Mouse (Mus musculus) neural tube, embryonic 13.5 days (tissue): ENCODE data around the gene Csf2rb2. TPM values are rescaled to one million over a fixed set of nuclear protein-coding genes. Genes with fewer than 3 reads are reported as not detected.
"Not testable (repeated sequence)": the region's sequence is repeated elsewhere in the genome, so short reads cannot be mapped to it uniquely, and the experiment has no call there.

ENCODE experiments used
- ATAC-seq: fragments of 200-750 bp; cut with Nextera tagmentation; 2 replicates; pipeline ENCODE4 v1.8.0; 2017; ENCODE audit warnings: low read depth, mild to moderate bottlenecking, moderate TSS enrichment, moderate library complexity
- H3K27ac ChIP-seq: fragments of 300-500 bp; sonication (generic); replicated peaks from 2 replicates; pipeline ENCODE4 v1.5.1; 2015; ENCODE audit warnings: moderate library complexity, mild to moderate bottlenecking, inconsistent platforms
- H3K27me3 ChIP-seq: fragments of 300-500 bp; sonication (generic); 2 replicates; pipeline ENCODE4 v1.6.1; 2015; ENCODE audit warnings: mild to moderate bottlenecking, inconsistent platforms
- H3K36me3 ChIP-seq: fragments of 300-500 bp; sonication (generic); 2 replicates; pipeline ENCODE4 v1.6.1; 2015; ENCODE audit warnings: mild to moderate bottlenecking, inconsistent platforms
- H3K4me1 ChIP-seq: fragments of 300-500 bp; sonication (generic); replicated peaks from 2 replicates; pipeline ENCODE4 v1.6.1; 2015; ENCODE audit warnings: inconsistent platforms
- H3K4me2 ChIP-seq: fragments of 300-500 bp; sonication (generic); 2 replicates; pipeline ENCODE4 v1.6.1; 2015; ENCODE audit warnings: inconsistent platforms, mild to moderate bottlenecking, moderate library complexity
- H3K4me3 ChIP-seq: fragments of 300-500 bp; sonication (generic); 2 replicates; pipeline ENCODE4 v1.5.1; 2015; ENCODE audit warnings: mild to moderate bottlenecking, inconsistent platforms
- H3K9ac ChIP-seq: fragments of 300-500 bp; sonication (generic); 2 replicates; pipeline ENCODE4 v1.6.1; 2015; ENCODE audit warnings: moderate library complexity, mild to moderate bottlenecking, inconsistent platforms
- H3K9me3 ChIP-seq: fragments of 300-500 bp; sonication (generic); 2 replicates; pipeline ENCODE4 v1.6.1; 2016; ENCODE audit warnings: inconsistent platforms
- WGBS: fragments of 180-500 bp; shearing (Covaris S2); methylation state at CpG from one replicate; pipeline ENCODE4 v1.1.7; 2015; 5-methylcytosine and 5-hydroxymethylcytosine counted together
- polyA plus RNA-seq: library from polyadenylated mRNA; unstranded; fragments of >200 nt; fragmentation: Nextera tagmentation; extraction: Ambion mirVana; gene quantifications from 2 replicates; pipeline ENCODE4 v1.2.1, GENCODE M21; 2015

The Csf2rb2 gene
- polyA plus RNA-seq, 1 experiment from 2014 or later: 0.13 TPM

- H3K4me2 ChIP-seq: no peak overlapping the region
- no peaks in the 10 kb centered on the region for H3K27me3 ChIP-seq
- H3K9me3 ChIP-seq: no peaks in the 10 kb centered on the region
- WGBS: 65% methylated on average over 3 of the region's 3 CpGs
- H3K4me3 ChIP-seq: no peak overlapping the region
- H3K9ac ChIP-seq: no peak overlapping the region
- H3K36me3 ChIP-seq: no peaks in the 10 kb centered on the region
- no peak overlapping the region for H3K27ac ChIP-seq
- no peaks in the 10 kb centered on the region for H3K4me1 ChIP-seq
- ATAC-seq: no peak
Measured at GRCm38 (mm10) chr15:78328520-78329097, 23.1 kb upstream of the Csf2rb2 start.

DNA sequence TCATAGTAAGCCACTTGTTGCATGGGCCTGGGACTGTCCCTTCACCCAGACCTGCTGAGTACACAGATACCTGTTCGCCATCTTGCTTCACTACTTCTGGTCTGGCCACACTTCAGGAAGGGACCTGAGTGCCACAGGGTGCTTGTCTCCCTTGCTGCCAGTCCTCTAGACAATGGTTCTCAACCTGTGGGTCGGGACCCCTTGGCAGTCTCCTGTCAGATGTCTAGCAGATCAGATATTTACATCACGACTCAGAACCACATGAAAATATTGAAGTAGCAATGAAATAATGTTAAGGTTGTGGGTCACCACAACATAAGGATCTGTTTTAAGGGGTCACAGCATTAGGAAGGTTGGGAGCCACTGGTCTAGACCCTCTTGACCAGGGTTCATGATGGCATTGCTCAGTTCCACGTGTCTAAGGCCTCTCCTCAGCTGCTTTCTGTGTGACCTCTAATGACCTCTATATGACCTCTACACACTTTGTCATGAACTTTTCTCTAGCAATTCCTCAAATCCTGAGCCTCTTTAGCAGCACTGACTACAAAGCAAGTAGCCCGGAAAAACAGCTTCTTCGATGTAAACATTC, 22.3 kb upstream of the Csf2rb2 start:
- H3K27me3 ChIP-seq, H3K9ac ChIP-seq, H3K4me3 ChIP-seq, H3K36me3 ChIP-seq, H3K4me2 ChIP-seq, H3K27ac ChIP-seq, ATAC-seq, H3K4me1 ChIP-seq, H3K9me3 ChIP-seq: not testable (repeated sequence)
- WGBS: 80% methylated on average over 6 of the region's 6 CpGs

DNA sequence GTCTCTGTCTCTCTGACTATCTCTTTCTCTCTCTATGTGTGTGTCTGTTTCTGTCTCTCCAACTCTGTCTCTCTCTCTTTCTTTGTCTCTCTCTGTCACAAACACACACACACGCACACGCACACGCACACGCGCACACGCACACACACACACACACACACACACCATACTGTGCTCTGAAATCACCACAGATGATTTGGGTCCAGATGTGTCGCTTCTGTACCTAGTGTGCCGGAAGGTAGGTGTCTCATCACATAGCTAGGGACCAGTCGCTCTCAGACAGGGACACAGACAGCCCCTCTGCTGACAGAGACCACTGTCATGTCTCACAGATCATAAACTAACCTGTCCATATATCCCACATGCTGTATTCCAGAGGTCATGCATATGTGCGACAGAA, 21.2 kb upstream of the Csf2rb2 start:
- WGBS: 91% methylated on average over 10 of the region's 10 CpGs
- no peak for ATAC-seq
- H3K4me2 ChIP-seq: no peak overlapping the region
- no peaks in the 10 kb centered on the region for H3K36me3 ChIP-seq
- no peaks in the 10 kb centered on the region for H3K4me1 ChIP-seq
- H3K27ac ChIP-seq: no peak overlapping the region
- no peaks in the 10 kb centered on the region for H3K27me3 ChIP-seq
- H3K4me3 ChIP-seq: no peak overlapping the region
- H3K9me3 ChIP-seq: no peaks in the 10 kb centered on the region
- H3K9ac ChIP-seq: no peak overlapping the region

DNA sequence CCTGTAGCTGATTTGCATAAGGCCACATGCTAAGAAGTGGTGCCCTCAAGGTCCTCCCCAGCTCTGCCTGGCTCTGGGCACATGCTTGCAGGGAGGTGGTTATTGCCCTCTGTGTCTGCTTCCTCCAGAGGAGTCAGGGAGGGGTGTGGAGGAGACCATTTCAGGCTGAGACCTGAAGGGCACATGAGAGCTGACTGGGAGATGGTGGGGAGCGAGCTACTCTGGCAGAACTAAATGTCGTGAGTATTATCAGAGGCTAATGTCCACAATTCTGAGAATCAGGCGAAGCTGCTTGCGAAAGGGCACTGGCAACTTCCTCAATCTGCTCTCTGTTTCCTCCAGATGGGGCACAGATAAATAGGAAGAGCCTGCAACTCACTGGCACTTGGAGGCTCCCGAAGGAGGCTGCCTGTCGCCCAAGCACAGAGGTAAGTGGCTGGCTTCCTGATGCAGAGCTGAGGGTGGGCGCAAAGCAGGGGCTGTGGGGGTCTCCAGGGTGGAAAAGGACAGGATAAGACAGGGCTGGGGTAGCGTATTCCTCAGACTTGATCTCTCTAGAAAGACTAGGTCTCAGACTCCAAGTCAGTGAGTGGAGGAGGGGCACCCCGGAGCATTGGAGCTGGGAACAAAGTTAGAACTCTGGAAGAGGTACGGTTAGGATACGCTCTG, 20.3 kb upstream of the Csf2rb2 start, which contains the start of gene Csf2rb:
TSS of gene Csf2rb (plus strand) at position 82 of the 669 bp plus-strand sequence.
- no peak within 1 kb of the TSS for H3K4me2 ChIP-seq
- H3K4me3 ChIP-seq: no peak within 1 kb of the TSS
- no peaks in the 10 kb centered on the region for H3K27me3 ChIP-seq
- 83% methylated on average over 11 of the region's 11 CpGs for WGBS
- H3K9me3 ChIP-seq: no peaks in the 10 kb centered on the region
- no peak within 1 kb of the TSS for H3K27ac ChIP-seq
- ATAC-seq: no peak
- H3K9ac ChIP-seq: no peak within 1 kb of the TSS
- no peaks in the 10 kb centered on the region for H3K4me1 ChIP-seq
- H3K36me3 ChIP-seq: no peaks in the 10 kb centered on the region

GRCm38 (mm10) chr15:78324294-78324693, 18.8 kb upstream of the Csf2rb2 start:
- ATAC-seq: no peak
- 93% methylated on average over 2 of the region's 2 CpGs for WGBS
- no peak overlapping the region for H3K4me2 ChIP-seq
- H3K9me3 ChIP-seq: no peaks in the 10 kb centered on the region
- no peaks in the 10 kb centered on the region for H3K27me3 ChIP-seq
- no peaks in the 10 kb centered on the region for H3K36me3 ChIP-seq
- H3K4me1 ChIP-seq: no peaks in the 10 kb centered on the region
- H3K9ac ChIP-seq: no peak overlapping the region
- no peak overlapping the region for H3K4me3 ChIP-seq
- no peak overlapping the region for H3K27ac ChIP-seq

- Histone ChIP-seq H3K36me3 (no peaks in the 10 kb centered on the region), H3K4me1 (no peaks in the 10 kb centered on the region), H3K4me2 (no peak overlapping the region), H3K9ac (no peak overlapping the region), H3K9me3 (no peaks in the 10 kb centered on the region), H3K27ac (no peak overlapping the region), H3K27me3 (no peaks in the 10 kb centered on the region), H3K4me3 (no peak overlapping the region)
- ATAC-seq: no peak
- whole genome bisulfite sequencing: 59% methylated on average over 1 of the region's 1 CpGs
Measured at GRCm38 (mm10) chr15:78323366-78323765, 17.8 kb upstream of the Csf2rb2 start.

DNA sequence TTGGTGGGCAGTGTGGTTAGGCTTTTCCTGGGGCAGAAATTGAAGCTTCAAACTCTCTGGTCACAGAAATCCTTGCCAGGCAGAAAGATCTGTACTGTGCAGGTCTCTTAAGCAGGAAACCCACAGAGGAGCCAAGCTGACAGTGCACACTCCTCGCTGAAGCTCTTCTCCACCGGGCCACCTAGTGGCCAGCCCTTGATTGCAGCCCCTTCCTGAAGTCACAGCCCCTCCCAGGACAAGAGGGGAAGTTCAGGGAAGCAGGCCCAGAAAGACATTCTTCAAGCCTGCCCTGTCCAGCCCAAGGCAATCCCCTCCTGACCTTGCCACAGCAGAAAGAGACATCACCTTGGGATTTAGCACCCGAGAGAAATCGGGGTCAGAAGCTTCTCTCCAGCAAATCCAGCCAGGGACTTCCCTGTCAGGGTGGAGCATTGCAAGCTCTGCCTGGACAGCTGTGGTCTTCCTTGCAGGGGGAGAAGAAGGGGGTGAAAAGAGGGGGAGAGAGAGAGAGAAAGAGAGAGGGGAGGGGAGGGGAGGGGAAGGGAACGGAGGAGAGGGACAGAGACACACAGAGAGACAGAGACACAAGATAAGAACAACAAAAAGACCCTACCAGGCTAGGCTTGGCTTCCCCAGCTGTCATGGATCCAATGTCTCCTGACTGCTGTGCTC, 15.4 kb upstream of the Csf2rb2 start:
- Histone ChIP-seq H3K27me3 (no peaks in the 10 kb centered on the region), H3K4me1 (no peaks in the 10 kb centered on the region), H3K9me3 (no peaks in the 10 kb centered on the region), H3K9ac (no peak overlapping the region), H3K4me2 (no peak overlapping the region), H3K4me3 (no peak overlapping the region), H3K27ac (no peak overlapping the region), H3K36me3 (no peaks in the 10 kb centered on the region)
- ATAC-seq: 0 out of 2 replicates have a peak, but pooled peaks have one; percentile 32
- WGBS: 21% methylated on average over 5 of the region's 5 CpGs

DNA sequence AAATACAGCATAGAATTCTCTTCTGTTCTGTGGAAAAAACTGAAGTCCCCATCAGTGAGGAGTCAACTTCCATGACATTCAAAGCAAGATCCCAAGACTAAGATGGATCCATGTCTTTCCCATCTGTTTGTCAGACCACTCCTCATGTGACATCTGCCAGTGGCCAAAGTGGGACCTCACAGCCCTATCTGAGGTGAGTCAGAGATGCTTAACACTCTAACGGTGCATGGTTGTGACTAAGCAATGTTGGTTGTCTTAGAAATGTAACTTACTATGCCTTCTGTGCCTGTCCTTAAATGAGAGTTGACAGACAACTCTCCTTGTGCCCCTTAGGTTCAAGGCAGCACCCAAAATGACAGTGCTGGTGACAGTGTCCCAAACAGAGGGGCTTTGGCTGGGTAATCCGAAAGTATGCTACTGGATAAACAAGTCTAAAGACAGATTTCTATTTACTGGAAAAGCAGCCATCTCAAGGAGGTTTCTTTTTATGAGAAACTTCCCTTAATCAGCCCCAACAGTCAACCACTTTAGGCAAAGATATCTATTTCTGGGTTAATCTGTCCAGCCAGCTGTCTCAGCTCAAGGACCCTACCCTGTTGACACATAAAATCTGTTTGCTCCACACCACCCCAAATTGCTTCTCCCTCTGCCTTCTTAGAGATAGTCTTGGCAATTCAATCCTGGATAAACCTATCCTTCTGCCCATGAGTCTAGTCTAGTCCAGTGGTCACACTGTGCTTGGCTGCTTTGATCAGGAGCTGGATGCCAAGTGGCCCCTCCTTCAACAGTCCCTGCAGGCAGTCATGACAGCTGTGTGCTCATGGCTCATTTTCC, 13.0 kb upstream of the Csf2rb2 start:
- not testable (repeated sequence) for H3K9me3 ChIP-seq, H3K4me3 ChIP-seq, H3K27me3 ChIP-seq, H3K36me3 ChIP-seq, H3K4me1 ChIP-seq, H3K9ac ChIP-seq, H3K4me2 ChIP-seq, ATAC-seq, H3K27ac ChIP-seq
- 91% methylated on average over 2 of the region's 2 CpGs for WGBS

DNA sequence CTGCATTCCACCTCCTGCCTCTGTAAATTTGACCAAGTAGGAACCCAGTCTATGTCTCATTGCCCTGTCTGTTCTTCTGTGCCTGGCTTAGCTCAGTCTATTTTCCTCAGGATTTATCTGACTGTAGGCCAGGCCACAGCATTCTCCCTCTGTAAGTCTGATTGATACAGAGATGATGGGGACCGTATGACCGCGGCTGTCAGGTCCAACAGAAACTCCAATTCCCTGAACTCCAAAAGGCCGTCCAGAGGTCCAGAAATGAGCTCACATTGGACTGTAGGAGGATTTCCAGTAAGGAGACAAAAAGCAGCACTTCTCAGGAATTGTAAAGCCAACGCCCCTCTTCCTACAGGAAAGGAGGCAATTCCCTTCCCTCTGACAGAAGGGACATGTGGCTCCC, 8.1 kb upstream of the Csf2rb2 start:
- not testable (repeated sequence) for H3K4me3 ChIP-seq, H3K4me2 ChIP-seq, H3K27me3 ChIP-seq, H3K9me3 ChIP-seq, H3K36me3 ChIP-seq, H3K4me1 ChIP-seq, H3K27ac ChIP-seq, ATAC-seq, H3K9ac ChIP-seq
- 89% methylated on average over 5 of the region's 5 CpGs for WGBS

- not testable (repeated sequence) for H3K36me3 ChIP-seq, H3K27ac ChIP-seq, ATAC-seq, H3K4me2 ChIP-seq, H3K9me3 ChIP-seq, H3K4me1 ChIP-seq, H3K27me3 ChIP-seq, H3K4me3 ChIP-seq, H3K9ac ChIP-seq
- 83% methylated on average over 4 of the region's 4 CpGs for WGBS
Measured at GRCm38 (mm10) chr15:78312421-78313233, 7.1 kb upstream of the Csf2rb2 start.

- H3K27ac ChIP-seq: no peak overlapping the region
- 0 out of 2 replicates have a peak, but pooled peaks cover 4% of the 10 kb centered on the region for H3K4me1 ChIP-seq
- no peaks in the 10 kb centered on the region for H3K36me3 ChIP-seq
- no peaks in the 10 kb centered on the region for H3K9me3 ChIP-seq
- H3K4me2 ChIP-seq: no peak overlapping the region
- peaks cover 5% of the 10 kb centered on the region; the same call in 1 of the 2 replicates for H3K27me3 ChIP-seq
- WGBS: 83% methylated on average over 4 of the region's 4 CpGs
- H3K4me3 ChIP-seq: no peak overlapping the region
- H3K9ac ChIP-seq: no peak overlapping the region
- ATAC-seq: no peak
Measured at GRCm38 (mm10) chr15:78310971-78311370, 5.5 kb upstream of the Csf2rb2 start.
